Mouse (Mus musculus) testis, adult 2 months (tissue): ENCODE data around the gene Olfr1066.
"Not testable (repeated sequence)": the region's sequence is repeated elsewhere in the genome, so short reads cannot be mapped to it uniquely, and the experiment has no call there.

ENCODE experiments used
- CTCF ChIP-seq: fragments of 200-500 bp; IDR thresholded peaks from 2 replicates; pipeline ENCODE4 v1.5.1; 2012; ENCODE audit warnings: low read depth, mild to moderate bottlenecking, inconsistent platforms, low read length, moderate library complexity; ENCODE audit not compliant: control insufficient read depth, insufficient read depth, insufficient replicate concordance
- POLR2A ChIP-seq: fragments of 200-500 bp; IDR thresholded peaks from 2 replicates; pipeline ENCODE4 v1.6.1; 2012; ENCODE audit warnings: low read depth, mild to moderate bottlenecking, inconsistent platforms, low read length, moderate library complexity; ENCODE audit not compliant: control insufficient read depth

GRCm38 (mm10) chr2:86428511-86428910, 27.6 kb downstream of the Olfr1066 start:
- not testable (repeated sequence) for TF ChIP-seq POLR2A, CTCF
